Mouse (Mus musculus) hindbrain, embryonic 13.5 days (tissue): ENCODE results near the gene Tenm3. TPM values are rescaled to one million over a fixed set of nuclear protein-coding genes. Genes with fewer than 3 reads are reported as not detected.
A peak's percentile ranks its signal among the peaks of the same experiment; 100 is the strongest.

Experiments
- ATAC-seq: fragments of 200-750 bp; cut with Nextera tagmentation; 2 replicates; pipeline ENCODE4 v1.8.0; 2017; ENCODE audit warnings: moderate TSS enrichment; ENCODE audit not compliant: low FRiP score
- H3K27ac ChIP-seq: fragments of 300-500 bp; sonication (generic); 2 replicates; pipeline ENCODE4 v1.5.1; 2015; ENCODE audit warnings: inconsistent platforms, mild to moderate bottlenecking, moderate library complexity
- H3K27me3 ChIP-seq: fragments of 300-500 bp; sonication (generic); 2 replicates; pipeline ENCODE4 v1.6.1; 2015; ENCODE audit warnings: mild to moderate bottlenecking, inconsistent platforms
- H3K36me3 ChIP-seq: fragments of 300-500 bp; sonication (generic); 2 replicates; pipeline ENCODE4 v1.6.1; 2015; ENCODE audit warnings: mild to moderate bottlenecking, inconsistent platforms
- H3K4me1 ChIP-seq: fragments of 300-500 bp; sonication (generic); replicated peaks from 2 replicates; pipeline ENCODE4 v1.6.1; 2015; ENCODE audit warnings: inconsistent platforms
- H3K4me2 ChIP-seq: fragments of 300-500 bp; sonication (generic); 2 replicates; pipeline ENCODE4 v1.6.1; 2015; ENCODE audit warnings: inconsistent platforms, mild to moderate bottlenecking, moderate library complexity
- H3K4me3 ChIP-seq: fragments of 300-500 bp; sonication (generic); 2 replicates; pipeline ENCODE4 v1.5.1; 2015; ENCODE audit warnings: mild to moderate bottlenecking, inconsistent platforms
- H3K9ac ChIP-seq: fragments of 300-500 bp; sonication (generic); 2 replicates; pipeline ENCODE4 v1.6.1; 2015; ENCODE audit warnings: mild to moderate bottlenecking, inconsistent platforms
- H3K9me3 ChIP-seq: fragments of 300-500 bp; sonication (generic); 2 replicates; pipeline ENCODE4 v1.6.1; 2016; ENCODE audit warnings: inconsistent platforms
- WGBS: fragments of 180-500 bp; shearing (Covaris S2); methylation state at CpG from one replicate; pipeline ENCODE4 v1.1.7; 2015; 5-methylcytosine and 5-hydroxymethylcytosine counted together
- polyA plus RNA-seq: library from polyadenylated mRNA; unstranded; fragments of >200 nt; fragmentation: Nextera tagmentation; extraction: Ambion mirVana; gene quantifications from 2 replicates; pipeline ENCODE4 v1.2.1, GENCODE M21; 2015

The Tenm3 gene
- polyA plus RNA-seq, 1 experiment from 2014 or later = 35.7 TPM

DNA sequence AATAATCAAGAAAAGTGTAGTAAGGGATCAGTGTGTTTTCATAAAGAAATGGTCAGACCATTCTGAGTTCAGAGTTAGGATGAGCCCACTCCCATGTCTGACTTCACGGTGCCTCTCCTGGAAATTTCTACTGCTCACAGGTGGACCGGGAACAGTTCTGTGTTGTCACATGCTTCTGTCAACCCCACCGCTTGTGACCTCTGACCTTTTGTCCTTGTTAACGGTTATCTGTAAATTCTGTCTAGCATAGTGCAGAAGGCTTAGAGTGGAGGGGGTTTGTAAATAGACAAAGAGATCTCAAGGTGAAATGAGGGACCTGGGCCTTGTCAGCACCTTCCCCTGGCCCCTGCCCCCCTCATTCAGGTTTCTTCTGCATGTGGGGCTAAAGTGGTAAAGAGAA lies 244.7 kb downstream of the Tenm3 start:
- Histone ChIP-seq H3K4me3 (no peak overlapping the region), H3K9me3 (no peaks in the 10 kb centered on the region), H3K27me3 (no peaks in the 10 kb centered on the region), H3K4me1 (peaks cover 12% of the 10 kb centered on the region), H3K27ac (0 out of 2 replicates have a peak overlapping the region, but pooled peaks have one; percentile 52), H3K36me3 (no peaks in the 10 kb centered on the region), H3K4me2 (no peak overlapping the region), H3K9ac (no peak overlapping the region)
- no peak for ATAC-seq
- 78% methylated on average over 4 of the region's 4 CpGs for WGBS

- 67% methylated on average over 14 of the region's 14 CpGs for WGBS
- H3K27me3 ChIP-seq = no peaks in the 10 kb centered on the region
- H3K9ac ChIP-seq = no peak overlapping the region
- no peak overlapping the region for H3K4me3 ChIP-seq
- no peak overlapping the region for H3K4me2 ChIP-seq
- no peaks in the 10 kb centered on the region for H3K36me3 ChIP-seq
- no peak overlapping the region for H3K27ac ChIP-seq
- no peaks in the 10 kb centered on the region for H3K9me3 ChIP-seq
- peaks cover 12% of the 10 kb centered on the region for H3K4me1 ChIP-seq
- ATAC-seq = no peak
These were observed 247.4 kb downstream of the Tenm3 start for GRCm38 (mm10) chr8:48596332-48596731.

GRCm38 (mm10) chr8:48591818-48592217 lies 251.9 kb downstream of the Tenm3 start:
- ATAC-seq = no peak
- WGBS = 57% methylated on average over 5 of the region's 5 CpGs
- H3K9me3 ChIP-seq = no peaks in the 10 kb centered on the region
- H3K4me3 ChIP-seq = no peak overlapping the region
- H3K4me1 ChIP-seq = 0 out of 2 replicates have a peak, but pooled peaks cover 10% of the 10 kb centered on the region
- no peaks in the 10 kb centered on the region for H3K27me3 ChIP-seq
- no peak overlapping the region for H3K4me2 ChIP-seq
- no peak overlapping the region for H3K27ac ChIP-seq
- H3K36me3 ChIP-seq = no peaks in the 10 kb centered on the region
- no peak overlapping the region for H3K9ac ChIP-seq

DNA sequence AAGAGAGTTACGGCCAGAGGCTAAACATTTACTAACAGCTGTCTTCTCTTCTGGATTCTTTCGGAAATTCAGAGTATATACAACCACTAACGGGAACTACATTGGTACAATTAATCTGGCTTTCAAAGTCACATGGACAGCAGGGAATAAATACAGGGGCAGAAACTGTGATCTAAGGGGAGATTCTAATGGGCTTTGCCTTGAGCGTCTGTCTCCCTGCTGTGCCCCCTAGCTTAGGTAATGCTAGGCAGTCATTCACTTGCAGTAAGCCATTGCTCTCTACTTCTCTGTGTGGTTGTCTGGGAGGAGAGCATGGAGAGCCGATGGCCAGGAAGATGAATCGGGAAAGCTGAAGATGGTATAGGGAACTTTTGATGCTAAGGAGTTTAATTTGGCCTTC lies 264.0 kb downstream of the Tenm3 start:
- Histone ChIP-seq H3K36me3 (no peaks in the 10 kb centered on the region), H3K4me2 (no peak overlapping the region)

DNA sequence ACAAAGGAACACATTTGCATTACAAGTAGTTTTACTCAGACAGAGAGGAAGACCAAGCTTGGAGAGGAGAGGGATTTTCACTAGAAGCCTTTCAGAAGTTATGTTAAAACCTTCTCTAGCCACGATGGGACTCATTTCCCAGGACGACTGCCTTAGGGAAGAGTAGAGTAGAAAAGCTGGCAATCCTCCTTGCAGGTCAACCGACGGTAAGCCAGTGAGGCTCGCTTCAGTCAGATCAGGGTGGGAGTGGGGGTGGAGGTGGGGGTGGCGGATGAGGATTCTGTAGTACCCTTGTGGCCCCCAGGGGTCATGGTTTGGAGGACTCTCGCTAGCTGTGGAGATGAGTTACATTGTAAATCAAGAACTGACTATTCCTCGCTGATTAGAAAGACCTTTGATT lies 264.6 kb downstream of the Tenm3 start:
- H3K4me3 ChIP-seq = no peak overlapping the region
- H3K4me1 ChIP-seq = peaks cover 11% of the 10 kb centered on the region
- no peaks in the 10 kb centered on the region for H3K9me3 ChIP-seq
- ATAC-seq = no peak
- 0 out of 2 replicates have a peak, but pooled peaks cover 3% of the 10 kb centered on the region for H3K27me3 ChIP-seq
- no peaks in the 10 kb centered on the region for H3K36me3 ChIP-seq
- H3K9ac ChIP-seq = no peak overlapping the region
- no peak overlapping the region for H3K27ac ChIP-seq
- no peak overlapping the region for H3K4me2 ChIP-seq
- 9% methylated on average over 8 of the region's 8 CpGs for WGBS

More for the DNA sequence above, 264.0 kb downstream of the Tenm3 start:
- no peak overlapping the region for H3K27ac ChIP-seq
- peaks cover 11% of the 10 kb centered on the region for H3K4me1 ChIP-seq
- 11% methylated on average over 6 of the region's 6 CpGs for WGBS
- no peak overlapping the region for H3K9ac ChIP-seq
- 0 out of 2 replicates have a peak, but pooled peaks cover 3% of the 10 kb centered on the region for H3K27me3 ChIP-seq
- no peak overlapping the region for H3K4me3 ChIP-seq
- H3K9me3 ChIP-seq = no peaks in the 10 kb centered on the region
- ATAC-seq = no peak

GRCm38 (mm10) chr8:48572941-48573340 lies 270.8 kb downstream of the Tenm3 start:
- 81% methylated on average over 1 of the region's 1 CpGs for WGBS
- H3K9me3 ChIP-seq = no peaks in the 10 kb centered on the region
- no peak overlapping the region for H3K27ac ChIP-seq
- H3K4me2 ChIP-seq = no peak overlapping the region
- peaks cover 7% of the 10 kb centered on the region for H3K4me1 ChIP-seq
- H3K27me3 ChIP-seq = no peaks in the 10 kb centered on the region
- H3K9ac ChIP-seq = no peak overlapping the region
- no peak overlapping the region for H3K4me3 ChIP-seq
- no peaks in the 10 kb centered on the region for H3K36me3 ChIP-seq
- ATAC-seq = no peak

- Histone ChIP-seq H3K9ac (no peak overlapping the region), H3K4me3 (no peak overlapping the region), H3K27ac (no peak overlapping the region), H3K27me3 (no peaks in the 10 kb centered on the region), H3K4me2 (no peak overlapping the region), H3K4me1 (peaks cover 9% of the 10 kb centered on the region), H3K9me3 (no peaks in the 10 kb centered on the region), H3K36me3 (no peaks in the 10 kb centered on the region)
- ATAC-seq = no peak
- WGBS = 99% methylated on average over 2 of the region's 2 CpGs
These were observed 271.4 kb downstream of the Tenm3 start for GRCm38 (mm10) chr8:48572345-48572744.

DNA sequence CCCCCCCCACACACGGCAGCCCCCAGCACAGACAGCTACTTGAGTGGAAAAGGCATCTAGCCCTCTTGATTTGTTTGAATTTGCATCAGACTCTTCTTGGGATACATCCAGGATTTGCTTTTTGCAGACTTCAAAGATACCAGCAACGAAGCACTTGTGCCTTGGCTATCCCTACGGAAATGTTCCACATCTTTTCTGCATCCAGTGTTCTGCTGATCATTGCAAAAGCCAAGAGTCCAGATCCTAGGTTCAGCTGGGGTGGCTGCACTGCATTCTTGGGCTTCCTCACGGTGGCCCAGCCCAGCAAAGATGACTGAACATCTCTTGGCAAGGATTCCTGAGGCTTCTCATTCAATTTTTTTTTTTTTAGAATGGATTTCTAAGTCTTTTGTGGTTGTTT lies 275.1 kb downstream of the Tenm3 start:
- no peaks in the 10 kb centered on the region for H3K36me3 ChIP-seq
- no peak overlapping the region for H3K4me2 ChIP-seq
- no peak for ATAC-seq
- 51% methylated on average over 4 of the region's 4 CpGs for WGBS
- no peaks in the 10 kb centered on the region for H3K27me3 ChIP-seq
- H3K27ac ChIP-seq = no peak overlapping the region
- no peak overlapping the region for H3K4me3 ChIP-seq
- no peak overlapping the region for H3K9ac ChIP-seq
- H3K4me1 ChIP-seq = peaks cover 9% of the 10 kb centered on the region
- no peaks in the 10 kb centered on the region for H3K9me3 ChIP-seq

DNA sequence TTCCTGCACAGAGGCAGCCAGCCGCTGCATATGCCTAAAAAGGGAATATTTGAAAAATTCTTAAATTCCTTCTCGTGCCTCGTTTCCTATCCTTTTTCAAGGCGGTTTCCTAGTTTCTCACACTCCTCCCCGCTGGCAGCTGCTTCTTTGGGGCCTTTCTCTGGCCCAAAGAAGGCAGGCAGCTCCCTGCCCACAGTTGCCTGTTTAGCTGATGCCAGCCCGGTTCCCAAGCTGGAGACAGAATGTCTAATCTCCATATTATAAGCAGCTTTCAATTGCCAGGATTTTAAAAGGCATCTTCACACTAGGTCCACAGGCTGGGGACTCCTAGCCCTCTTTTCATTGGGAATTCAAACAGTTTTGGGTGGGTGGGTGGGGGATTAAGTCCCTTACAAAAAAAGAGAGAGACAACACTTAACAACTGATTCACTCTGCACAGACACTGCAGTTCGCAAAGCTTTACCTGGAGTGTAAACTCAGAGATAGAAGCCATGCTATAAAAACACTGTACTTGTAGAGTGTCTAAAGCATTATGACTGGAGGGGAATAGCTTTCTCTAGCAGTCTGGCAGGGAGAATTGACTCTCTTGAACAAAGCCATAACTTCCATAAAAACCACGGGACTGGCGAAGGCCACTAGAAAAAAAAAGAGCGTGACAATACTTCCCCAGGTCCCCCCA lies 275.7 kb downstream of the Tenm3 start:
- Histone ChIP-seq H3K36me3 (no peaks in the 10 kb centered on the region), H3K4me2 (no peak overlapping the region), H3K9ac (no peak overlapping the region), H3K4me1 (peaks cover 9% of the 10 kb centered on the region), H3K4me3 (no peak overlapping the region), H3K27ac (no peak overlapping the region), H3K9me3 (no peaks in the 10 kb centered on the region), H3K27me3 (no peaks in the 10 kb centered on the region)
- WGBS = 64% methylated on average over 10 of the region's 10 CpGs
- no peak for ATAC-seq

DNA sequence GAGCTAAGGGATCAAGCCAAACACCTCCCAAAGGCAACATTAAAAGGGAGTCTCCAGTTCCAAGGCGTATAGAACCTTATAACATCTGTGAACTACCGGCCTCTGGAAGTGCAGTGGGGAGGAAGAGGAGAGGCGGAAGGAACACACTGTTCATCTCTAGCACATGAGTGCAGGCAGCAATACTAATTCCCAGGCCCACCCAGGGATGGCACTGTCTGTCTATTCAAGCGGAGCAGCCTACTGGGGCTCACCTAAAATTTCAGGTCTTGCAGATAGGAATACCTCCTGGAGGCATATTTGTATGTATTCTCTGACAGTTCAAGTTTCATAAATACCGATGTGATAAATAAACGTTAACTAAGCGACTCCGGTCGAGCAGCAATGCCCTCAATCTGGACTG lies 283.5 kb downstream of the Tenm3 start:
- no peak for ATAC-seq
- Histone ChIP-seq H3K9ac (no peak overlapping the region), H3K27me3 (no peaks in the 10 kb centered on the region), H3K27ac (no peak overlapping the region), H3K9me3 (no peaks in the 10 kb centered on the region), H3K4me3 (no peak overlapping the region), H3K36me3 (no peaks in the 10 kb centered on the region), H3K4me1 (peaks cover 12% of the 10 kb centered on the region; the same call in 1 of the 2 replicates), H3K4me2 (no peak overlapping the region)
- 82% methylated on average over 9 of the region's 9 CpGs for WGBS

GRCm38 (mm10) chr8:48555546-48556141 lies 288.1 kb downstream of the Tenm3 start:
- H3K4me2 ChIP-seq = peak overlapping the region; percentile 82
- H3K36me3 ChIP-seq = no peaks in the 10 kb centered on the region
- no peaks in the 10 kb centered on the region for H3K9me3 ChIP-seq
- peaks cover 22% of the 10 kb centered on the region; the same call in 1 of the 2 replicates for H3K4me1 ChIP-seq
- peak overlapping the region; percentile 87 for H3K9ac ChIP-seq
- WGBS = under 1% methylated on average over 55 of the region's 55 CpGs
- ATAC-seq = peak; percentile 88
- H3K27me3 ChIP-seq = no peaks in the 10 kb centered on the region
- H3K4me3 ChIP-seq = peak overlapping the region; percentile 78
- peak overlapping the region; percentile 97 for H3K27ac ChIP-seq

- under 1% methylated on average over 66 of the region's 86 CpGs for WGBS
These were observed 288.8 kb downstream of the Tenm3 start for GRCm38 (mm10) chr8:48554762-48555545.

More at GRCm38 (mm10) chr8:48554762-48555545, 288.8 kb downstream of the Tenm3 start:
- Histone ChIP-seq H3K36me3 (no peaks in the 10 kb centered on the region), H3K4me3 (peak overlapping the region; percentile 78), H3K27ac (peak overlapping the region; percentile 97), H3K9me3 (no peaks in the 10 kb centered on the region), H3K4me1 (peaks cover 25% of the 10 kb centered on the region), H3K4me2 (peak overlapping the region; percentile 82), H3K27me3 (no peaks in the 10 kb centered on the region), H3K9ac (peak overlapping the region; percentile 87)
- peak; percentile 95 for ATAC-seq
